Mouse (Mus musculus) left cerebral cortex, postnatal 25 days (tissue): ENCODE results near the gene Rbms2. TPM values are rescaled to one million over a fixed set of nuclear protein-coding genes. Genes with fewer than 3 reads are reported as not detected.
"Not testable (repeated sequence)": the region's sequence is repeated elsewhere in the genome, so short reads cannot be mapped to it uniquely, and the experiment has no call there.

Source experiments
- DNase-seq, 2 experiments: peaks; one replicate each; pipeline ENCODE4 v3.0.0; 2022; ENCODE audit warnings: low spot score in 2 of 2, mixed read lengths in 1 of 2
- intact Hi-C: fragments of 180-260 bp; cut with DNase I; formaldehyde crosslinking; loops from one replicate; pipeline ENCODE4 v1.15.1; 2025
- total RNA-seq, 2 experiments: library from RNA; stranded (reverse); gene quantifications; 2 replicates each; pipeline ENCODE4 v1.2.3; 2021

Rbms2 gene
- total RNA-seq: 10 to 100 TPM; 11.3 to 13.5 TPM

DNA sequence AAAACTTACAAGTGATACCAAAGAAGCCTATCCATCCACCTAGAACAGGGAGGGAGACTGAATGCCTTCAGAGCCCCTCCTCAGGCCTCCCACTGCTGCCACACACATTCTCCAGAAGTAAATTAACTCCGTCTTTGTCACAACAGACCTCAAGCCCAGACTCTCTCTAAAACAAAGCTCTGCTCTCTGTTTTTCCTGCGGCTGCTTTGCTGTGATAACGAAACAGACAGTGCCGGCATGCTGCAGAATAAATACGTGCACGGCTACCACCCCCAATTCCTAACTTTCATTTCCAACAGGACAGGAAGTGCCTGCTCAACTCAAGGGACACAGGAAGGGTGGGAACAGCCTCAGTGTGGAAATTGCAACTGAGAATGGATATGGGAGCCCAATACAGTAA is at the start of gene Rbms2:
Gene Rbms2 (minus strand): TSS at position 309 of the 400 bp plus-strand sequence.
- no peak for DNase-seq
- intact Hi-C loops: loop anchor here (10.0 kb wide), 1 partner anchor 225 kb away; no protein-coding TSS in a partner anchor

DNA sequence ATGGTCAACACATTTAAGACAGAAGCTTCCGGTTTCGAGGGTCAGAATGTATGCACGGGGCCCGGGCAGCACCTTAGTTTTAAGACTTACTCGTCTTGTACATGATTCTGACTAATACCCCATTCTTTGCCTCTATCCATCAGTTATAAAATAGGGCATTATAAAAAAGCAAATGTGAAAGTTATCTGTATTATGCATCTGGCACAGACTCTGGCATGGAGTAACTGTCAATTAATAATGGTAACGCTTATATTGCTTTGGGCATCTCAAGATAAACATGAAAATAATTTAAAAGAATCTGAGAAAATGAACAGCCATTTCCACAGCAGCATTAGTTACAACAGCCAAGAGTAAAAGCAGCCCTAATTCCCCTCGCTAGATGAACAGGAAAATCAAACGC is 47.9 kb upstream of the Rbms2 start:
- intact Hi-C loops: no loop called here

DNA sequence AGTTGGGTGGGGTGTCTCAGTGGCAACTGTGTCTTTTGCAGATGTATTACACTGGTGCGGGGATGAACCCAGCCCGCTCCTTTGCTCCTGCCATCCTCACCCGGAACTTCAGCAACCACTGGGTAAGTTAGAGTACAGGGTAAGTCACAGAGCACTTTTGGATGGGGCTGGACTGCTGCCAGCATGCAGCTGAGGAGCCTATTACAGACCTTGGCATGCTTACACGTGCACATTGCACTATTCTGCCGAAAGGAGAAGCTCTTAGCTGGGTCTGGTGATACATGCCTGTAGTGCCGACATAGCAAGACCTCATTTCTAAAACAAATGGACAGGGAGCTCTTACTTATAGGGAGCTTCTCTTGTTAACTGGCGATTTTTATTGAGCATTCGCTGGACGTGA is 47.5 kb upstream of the Rbms2 start:
- no peak for DNase-seq
- intact Hi-C loops: no loop called here

More for the DNA sequence above, 47.9 kb upstream of the Rbms2 start:
- no peak for DNase-seq

DNA sequence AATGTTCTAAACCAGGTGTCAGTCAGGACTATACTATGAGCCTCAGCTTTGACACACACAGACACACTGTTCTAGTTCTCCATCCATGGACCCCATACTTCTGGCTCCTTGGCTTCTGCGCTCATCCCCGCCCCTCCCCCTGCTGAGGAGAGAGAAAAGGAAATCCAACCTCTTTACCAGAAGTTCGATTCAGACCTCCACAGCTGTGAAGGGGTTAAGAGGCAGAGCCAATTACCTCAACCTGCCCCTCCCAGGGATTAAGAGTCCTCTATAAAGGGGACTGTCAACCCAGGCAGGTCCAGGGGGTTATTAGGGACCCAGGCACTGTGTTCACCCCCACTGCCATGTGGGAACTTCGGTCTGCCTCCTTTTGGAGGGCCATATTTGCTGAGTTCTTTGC is 45.4 kb upstream of the Rbms2 start, which contains the start of gene Mip:
Gene Mip (plus strand): TSS at position 301 of the 400 bp plus-strand sequence.
- intact Hi-C loops: no loop called here
- no peak for DNase-seq

DNA sequence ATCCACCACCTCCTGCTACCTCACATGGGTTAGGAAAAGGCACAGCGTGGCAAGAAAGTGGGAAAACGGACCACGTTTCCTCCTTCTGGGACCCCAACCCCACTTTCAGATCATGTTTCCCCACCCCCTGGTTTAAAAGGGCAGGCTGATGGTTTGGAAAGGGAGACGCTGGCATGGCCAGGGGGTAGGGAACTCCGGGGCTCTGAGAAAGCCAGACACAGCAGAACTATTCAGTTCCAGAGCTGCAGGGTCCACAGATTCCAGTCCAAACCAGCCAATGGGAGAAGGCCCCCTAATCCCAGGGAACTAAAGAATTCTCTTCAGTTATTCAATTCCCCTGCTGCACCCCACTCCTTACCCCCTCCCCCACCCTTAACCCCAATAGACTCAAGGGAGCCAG is 45.0 kb upstream of the Rbms2 start:
- intact Hi-C loops: no loop called here
- no peak for DNase-seq

DNA sequence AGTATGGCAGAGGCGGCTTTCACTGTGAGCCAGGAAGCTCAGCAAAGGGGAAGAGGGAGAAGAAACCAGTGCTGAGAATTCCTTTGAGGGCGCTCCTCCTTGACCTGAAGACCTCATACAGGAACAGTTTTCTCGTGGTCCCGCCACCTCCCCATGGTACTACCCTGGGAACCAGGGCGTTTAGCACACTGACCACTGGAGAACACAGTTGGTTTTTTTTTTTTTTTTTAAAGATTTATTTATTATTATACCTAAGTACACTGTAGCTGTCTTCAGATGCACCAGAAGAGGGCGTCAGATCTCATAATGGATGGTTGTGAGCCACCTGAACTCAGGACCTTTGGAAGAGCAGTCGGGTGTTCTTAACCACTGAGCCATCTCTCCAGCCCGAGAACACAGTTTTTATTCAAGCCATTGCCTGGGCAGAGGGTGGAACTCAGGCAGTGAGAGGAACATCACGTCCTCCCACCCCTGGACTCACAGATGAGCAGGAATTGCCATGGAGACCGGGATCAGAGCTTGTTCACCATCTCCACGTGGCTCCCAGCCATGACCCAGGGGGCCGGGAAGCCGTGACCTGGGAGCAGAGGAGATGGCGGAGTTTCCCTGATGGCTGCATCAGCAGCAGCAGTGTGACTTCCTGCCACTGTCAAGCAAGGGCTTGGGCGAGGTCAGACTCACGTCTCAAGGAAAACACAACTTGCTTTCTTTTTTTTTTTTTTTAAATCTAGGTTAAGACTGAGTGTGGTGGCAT is 41.6 kb upstream of the Rbms2 start:
- intact Hi-C loops: no loop called here

DNA sequence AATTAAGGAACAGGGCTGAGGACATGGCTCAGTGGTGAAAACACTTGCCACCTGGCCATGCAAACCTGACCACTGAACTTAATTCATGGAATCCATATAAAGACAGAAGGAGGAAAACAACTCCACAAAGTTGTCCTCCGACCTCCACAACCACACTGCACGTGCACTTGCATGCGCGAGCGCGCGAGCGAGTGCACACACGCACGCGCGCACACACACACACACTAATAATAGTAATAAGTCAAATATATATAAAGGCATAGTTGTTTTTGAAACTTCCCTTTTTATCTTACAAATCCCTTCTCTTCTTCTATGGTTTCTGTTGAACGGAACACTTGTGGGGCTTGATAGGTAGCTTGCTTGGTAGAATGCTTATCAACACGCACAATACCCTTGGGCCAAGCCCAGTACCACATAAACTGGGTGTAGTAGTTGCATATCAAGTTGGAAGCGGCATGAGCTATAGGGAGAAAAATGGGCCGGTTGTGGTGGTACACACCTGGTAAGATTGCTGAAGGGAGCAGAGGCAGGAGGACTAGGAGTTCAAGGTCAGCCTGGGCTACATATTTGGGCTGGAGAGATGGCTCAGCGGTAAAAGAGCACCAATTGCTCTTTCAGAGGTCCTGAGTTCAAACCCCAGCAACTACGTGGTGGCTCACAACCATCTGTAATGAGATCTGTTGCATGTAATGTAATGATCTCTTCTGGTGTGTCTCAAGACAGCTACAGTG is 38.5 kb upstream of the Rbms2 start:
- intact Hi-C loops: no loop called here
- DNase-seq: no peak

More for the DNA sequence above, 41.6 kb upstream of the Rbms2 start:
- no peak for DNase-seq

DNA sequence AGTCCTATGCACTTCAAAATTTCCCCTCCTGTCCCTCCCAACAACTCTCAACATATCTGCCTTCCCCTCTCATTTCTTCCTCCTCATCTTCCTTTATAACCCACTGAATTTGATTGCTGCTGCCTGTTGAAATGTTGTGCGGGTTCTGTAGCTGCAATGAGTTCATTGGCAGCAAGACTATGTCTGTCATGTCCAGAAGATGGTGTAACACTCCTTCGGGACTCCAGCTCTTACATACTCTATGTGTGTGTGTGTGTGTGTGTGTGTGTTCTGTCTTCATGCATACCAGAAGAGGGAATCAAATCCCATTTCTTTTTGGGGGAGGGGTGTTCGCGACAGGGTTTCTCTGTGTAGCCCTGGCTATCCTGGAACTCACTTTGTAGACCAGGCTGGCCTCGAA is 34.9 kb upstream of the Rbms2 start:
- no peak for DNase-seq
- intact Hi-C loops: no loop called here

DNA sequence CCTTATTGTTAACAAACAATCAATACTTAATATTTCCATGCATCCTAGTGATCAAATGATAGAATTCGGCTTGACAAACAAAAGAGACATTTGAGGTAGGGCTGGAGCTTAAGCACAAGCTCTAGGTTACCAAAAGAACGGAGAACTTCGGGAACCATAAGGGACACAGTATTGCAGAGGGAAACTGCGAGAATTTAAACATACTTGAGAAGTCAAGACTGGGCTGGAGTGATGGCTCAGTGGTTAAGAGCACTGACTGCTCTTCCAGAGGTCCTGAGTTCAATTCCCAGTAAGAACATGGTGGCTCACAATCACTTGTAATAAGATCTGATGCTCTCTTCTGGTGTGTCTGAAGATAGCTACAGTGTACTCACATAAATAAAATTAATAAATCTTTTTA is 34.0 kb upstream of the Rbms2 start:
- DNase-seq, intact Hi-C loops: not testable (repeated sequence)

DNA sequence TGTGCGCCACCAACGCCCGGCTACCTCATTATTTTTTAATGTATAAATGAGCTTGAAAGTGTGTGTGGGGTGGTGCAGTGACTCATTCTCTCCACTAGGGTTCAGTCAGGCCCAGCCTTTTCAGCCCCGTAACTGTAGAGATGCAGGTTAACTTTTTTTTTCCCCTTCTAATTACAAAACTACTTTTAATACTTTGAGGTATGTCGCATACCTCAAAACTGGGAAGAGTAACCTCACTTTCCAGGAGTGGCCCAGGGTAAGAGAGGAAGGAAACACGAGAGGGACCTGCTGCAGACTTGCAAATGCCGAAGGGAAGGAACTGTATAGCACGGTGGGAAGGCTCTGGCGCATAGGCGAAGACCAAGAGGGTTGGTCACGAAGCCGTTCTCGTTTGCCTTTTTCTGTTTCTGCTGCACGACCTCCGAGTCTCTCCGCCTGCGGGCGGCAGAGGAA is 32.8 kb upstream of the Rbms2 start:
- intact Hi-C loops: loop anchor here (1.0 to 2.0 kb wide), 2 partner anchors 19 to 72 kb away; partner anchors contain the start of gene Timeless
- peak; percentile 50 to 72 for DNase-seq

DNA sequence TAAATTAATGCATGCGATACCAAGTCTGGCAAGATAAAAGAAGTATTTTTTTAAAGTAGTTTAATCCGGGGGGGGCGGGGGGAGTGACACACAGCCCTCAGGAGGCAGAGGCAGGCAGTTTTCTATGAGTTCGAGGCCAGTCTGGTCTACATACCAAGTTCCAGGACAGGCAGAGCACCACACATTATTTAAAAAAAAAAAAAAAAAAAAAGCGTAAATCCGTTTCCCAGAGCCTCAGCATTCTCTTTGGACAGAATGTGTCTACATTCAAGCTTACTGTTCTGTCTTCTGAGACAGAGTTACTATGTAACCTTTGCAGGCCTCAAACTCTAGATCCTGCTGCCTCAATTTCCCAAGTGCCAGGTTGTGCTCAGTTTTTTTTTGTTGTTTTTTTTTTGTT is 32.1 kb upstream of the Rbms2 start:
- intact Hi-C loops: loop anchor here (2.0 kb wide), 1 partner anchor 73 kb away; no protein-coding TSS in a partner anchor
- no peak for DNase-seq

DNA sequence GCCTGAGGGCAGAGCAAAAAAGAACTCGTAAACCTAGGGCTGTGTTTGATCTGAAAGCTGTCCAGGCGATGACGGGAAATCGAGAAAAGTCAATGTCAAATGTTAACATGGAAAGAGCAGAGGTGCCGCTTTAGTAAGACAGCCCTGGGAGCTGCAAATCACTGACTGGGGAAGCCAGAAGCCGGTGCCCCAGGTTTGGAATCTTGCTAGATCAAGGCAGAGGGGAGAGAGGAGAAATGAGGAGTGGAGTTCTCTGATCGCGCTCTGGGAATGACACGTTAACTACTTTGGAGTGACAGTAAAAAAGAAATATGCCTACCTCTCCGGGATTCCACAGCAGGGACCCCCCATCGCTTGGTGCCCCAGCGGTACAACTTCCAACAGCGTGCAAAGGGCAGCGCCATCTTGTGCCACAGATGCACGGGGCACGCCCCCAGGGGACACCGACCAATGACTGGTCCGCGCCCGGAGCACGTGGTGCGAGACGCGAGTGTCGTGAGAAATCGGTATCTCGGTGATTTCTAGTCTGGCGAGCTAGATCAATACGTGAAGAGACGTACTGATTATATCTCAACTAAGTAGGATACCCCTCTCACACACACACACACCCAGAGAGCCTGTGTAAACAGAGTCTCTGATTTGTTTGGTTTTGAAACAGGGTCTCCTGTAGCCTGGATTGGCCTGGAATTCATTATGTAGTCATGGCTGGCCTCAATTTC is 31.5 kb upstream of the Rbms2 start, which contains the start of gene Spryd4:
Gene Spryd4 (minus strand): TSS at position 418 of the 719 bp plus-strand sequence.
- intact Hi-C loops: loop anchor here (2.0 kb wide), 1 partner anchor 73 kb away; no protein-coding TSS in a partner anchor
- DNase-seq: peak; percentile 89 to 94

DNA sequence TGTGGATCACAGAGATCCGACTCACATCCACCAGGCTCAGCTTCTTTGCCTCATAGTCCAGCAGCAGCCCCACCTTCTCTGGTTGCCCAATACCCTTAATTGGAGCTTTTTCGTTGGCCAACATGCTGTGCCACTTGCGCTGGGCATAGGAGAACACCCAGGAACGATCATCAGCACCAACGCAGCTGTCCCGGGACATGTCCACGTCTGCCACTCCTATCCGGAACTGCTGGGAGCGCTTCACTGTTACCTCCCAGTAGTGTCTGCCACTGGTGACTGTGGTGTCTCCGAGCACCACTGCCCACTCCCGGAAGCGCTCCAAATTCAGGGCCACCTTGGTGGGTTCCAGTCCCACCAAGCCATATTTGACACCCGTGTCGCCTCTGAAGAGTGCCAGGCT is 30.9 kb upstream of the Rbms2 start:
- intact Hi-C loops: no loop called here
- DNase-seq: peak in 1 of 2 experiments; percentile 15

DNA sequence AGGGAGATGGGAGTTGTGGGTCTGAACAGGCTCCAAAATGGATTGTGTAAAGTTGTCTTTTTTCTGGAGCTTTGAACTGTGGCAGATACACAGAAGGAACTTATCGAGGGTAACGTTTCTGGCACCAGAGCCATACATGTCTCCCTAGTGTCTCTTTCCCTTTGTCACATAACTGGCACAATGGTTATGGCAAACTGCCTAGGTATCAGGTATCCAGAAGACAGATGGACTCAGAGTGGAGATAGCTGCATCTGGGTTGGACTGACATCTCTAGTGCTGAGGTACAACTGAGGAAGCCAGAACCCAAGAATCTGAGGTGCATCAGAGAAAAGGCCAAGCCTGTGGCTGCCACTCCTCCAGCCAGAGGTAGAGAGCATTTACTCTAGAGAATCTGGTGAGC is 30.0 kb upstream of the Rbms2 start:
- intact Hi-C loops: no loop called here
- DNase-seq: no peak

DNA sequence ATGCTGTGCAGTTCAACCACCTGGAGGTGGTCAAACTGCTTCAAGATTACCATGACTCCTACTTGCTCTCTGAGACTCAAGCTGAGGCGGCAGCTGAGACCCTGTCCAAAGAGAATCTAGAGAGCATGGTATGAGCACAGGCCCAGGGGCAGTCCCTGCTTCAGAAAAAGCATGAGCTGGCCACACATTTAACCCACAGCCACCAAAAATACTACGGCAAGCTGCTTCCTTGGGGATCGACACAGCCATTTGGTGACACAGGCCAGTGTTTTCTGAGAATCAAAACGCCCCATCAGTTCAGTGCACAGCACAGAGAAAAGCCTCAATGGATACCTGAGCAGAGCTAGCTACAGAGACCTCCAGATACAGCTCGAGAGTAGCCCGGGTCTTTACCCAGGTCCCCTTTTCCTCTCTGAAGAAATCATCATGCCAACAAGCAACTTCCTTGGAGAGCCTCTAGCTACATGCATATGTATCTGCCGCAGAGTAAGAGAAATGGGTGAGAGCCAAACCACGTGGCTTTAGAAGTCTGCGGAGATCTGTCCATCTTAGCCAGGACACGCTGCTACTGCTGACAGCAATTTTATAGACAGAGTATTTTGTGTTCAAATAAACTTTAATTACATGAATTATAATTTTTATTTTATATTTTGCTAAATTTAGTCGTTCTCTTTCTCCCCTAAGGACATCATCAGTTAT is 29.4 kb upstream of the Rbms2 start:
- intact Hi-C loops: no loop called here

DNA sequence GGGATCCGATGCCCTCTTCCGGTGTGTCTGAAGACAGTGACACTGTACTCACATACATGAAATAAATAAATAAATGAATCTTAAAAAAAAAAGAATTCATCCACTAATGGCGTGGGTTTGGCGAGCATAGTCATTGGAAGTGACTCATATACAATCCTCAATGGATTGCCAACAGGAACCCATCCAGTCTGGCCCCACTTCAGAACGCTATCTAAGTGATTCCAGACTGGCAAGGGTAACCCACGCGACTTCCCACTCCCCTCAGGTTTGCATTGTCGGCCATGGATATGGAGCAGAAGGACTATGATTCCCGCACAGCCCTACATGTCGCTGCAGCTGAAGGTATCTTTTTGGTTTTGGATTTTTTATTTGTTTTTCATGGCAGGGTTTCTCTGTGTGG is 28.2 kb upstream of the Rbms2 start:
- DNase-seq: peak in 1 of 2 experiments; percentile 25
- intact Hi-C loops: no loop called here

More for the DNA sequence above, 29.4 kb upstream of the Rbms2 start:
- no peak for DNase-seq

DNA sequence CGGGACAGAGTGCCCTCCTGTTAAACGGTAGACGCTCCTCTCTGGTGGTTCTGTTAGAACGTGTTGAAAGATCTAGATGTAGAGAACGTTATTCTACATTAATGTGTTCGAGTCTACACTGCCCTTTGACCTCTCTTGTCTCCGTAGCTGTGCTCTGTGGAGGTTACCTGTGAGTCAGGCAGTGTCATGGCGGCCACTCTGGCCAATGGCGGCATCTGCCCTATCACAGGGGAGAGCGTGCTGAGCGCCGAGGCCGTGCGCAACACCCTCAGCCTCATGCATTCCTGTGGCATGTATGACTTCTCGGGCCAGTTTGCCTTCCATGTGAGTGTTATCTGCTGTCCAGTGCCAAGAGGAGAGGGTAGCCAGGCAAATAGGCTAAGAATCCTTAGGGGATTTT is 24.8 kb upstream of the Rbms2 start:
- DNase-seq: no peak
- intact Hi-C loops: no loop called here

DNA sequence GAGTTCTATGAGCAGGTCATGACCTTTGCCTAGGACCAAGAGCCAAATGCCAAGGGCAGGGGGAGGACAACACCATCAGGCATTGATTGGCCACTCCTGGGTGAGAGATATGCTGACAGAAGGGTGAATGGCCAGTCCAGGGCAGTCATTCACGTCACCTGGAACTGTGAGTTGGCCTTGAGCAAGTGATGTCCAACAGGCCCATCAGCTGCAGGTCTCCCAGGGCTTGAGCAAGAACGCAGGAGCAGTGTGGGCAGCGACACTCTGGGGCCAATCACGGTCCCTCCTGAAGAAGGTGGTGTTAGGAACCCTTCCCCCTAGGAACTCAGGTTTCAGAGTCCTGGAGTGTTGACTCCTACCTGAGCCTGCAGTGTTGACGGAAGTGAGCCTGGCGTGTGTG is 21.8 kb upstream of the Rbms2 start:
- intact Hi-C loops: no loop called here
- DNase-seq: no peak
